Mouse (Mus musculus) kidney, postnatal 0 days (tissue): ENCODE measurements at regions not wholly inside any gene's neighbourhood (a gene's known extent, or its start where the extent isn't known, plus 50 kb on each side); places are given as distances from the start of the nearest gene placed in this dataset.

Experiments
- ATAC-seq: fragments of 200-750 bp; cut with Nextera tagmentation; replicated peaks from 2 replicates; pipeline ENCODE4 v1.8.0; 2017; ENCODE audit warnings: low read depth, moderate number of reproducible peaks, moderate TSS enrichment, moderate library complexity; ENCODE audit not compliant: low FRiP score
- DNase-seq: peaks from one replicate; pipeline ENCODE4 v3.0.0-alpha.2; 2016; ENCODE audit warnings: low spot score
- H3K27ac ChIP-seq: fragments of 300-500 bp; sonication (generic); 2 replicates; pipeline ENCODE4 v1.5.1; 2014; ENCODE audit warnings: mild to moderate bottlenecking
- H3K27me3 ChIP-seq: fragments of 300-500 bp; sonication (generic); 2 replicates; pipeline ENCODE4 v1.6.1; 2014; ENCODE audit warnings: low read length, mixed read lengths; ENCODE audit not compliant: insufficient read depth
- H3K36me3 ChIP-seq: fragments of 300-500 bp; sonication (generic); 2 replicates; pipeline ENCODE4 v1.6.1; 2014; ENCODE audit warnings: low read length, mixed read lengths; ENCODE audit not compliant: insufficient read depth
- H3K4me1 ChIP-seq: fragments of 300-500 bp; sonication (generic); replicated peaks from 2 replicates; pipeline ENCODE4 v1.6.1; 2014; ENCODE audit warnings: antibody characterized with exemption, low read length, mixed read lengths; ENCODE audit not compliant: insufficient read depth
- H3K4me2 ChIP-seq: fragments of 300-500 bp; sonication (generic); 2 replicates; pipeline ENCODE4 v1.6.1; 2014; ENCODE audit warnings: mild to moderate bottlenecking, low read length, moderate library complexity, mixed read lengths
- H3K4me3 ChIP-seq: fragments of 300-500 bp; sonication (generic); replicated peaks from 2 replicates; pipeline ENCODE4 v1.5.1; 2014; ENCODE audit warnings: low read depth, low read length
- H3K9ac ChIP-seq: fragments of 300-500 bp; sonication (generic); 2 replicates; pipeline ENCODE4 v1.6.1; 2014; ENCODE audit warnings: low read depth, low read length
- H3K9me3 ChIP-seq: fragments of 300-500 bp; sonication (generic); replicated peaks from 2 replicates; pipeline ENCODE4 v1.6.1; 2016; ENCODE audit warnings: low read length, inconsistent platforms, mixed read lengths
- CTCF ChIP-seq: IDR thresholded peaks from 2 replicates; pipeline ENCODE4 v1.5.1; 2016; ENCODE audit warnings: antibody characterized with exemption, low read depth, mild to moderate bottlenecking, moderate library complexity
- WGBS: fragments of 180-500 bp; shearing (Covaris S2); extraction: QIAGEN DNeasy Blood & Tissue Kit; methylation state at CpG from one replicate; pipeline ENCODE4 v1.1.7; 2014; 5-methylcytosine and 5-hydroxymethylcytosine counted together

- H3K36me3 ChIP-seq = no peaks in the 10 kb centered on the region
- peak; percentile 83 for ATAC-seq
- H3K4me3 ChIP-seq = no peak overlapping the region
- H3K4me1 ChIP-seq = peaks cover 8% of the 10 kb centered on the region; the same call in 1 of the 2 replicates
- no peaks in the 10 kb centered on the region for H3K9me3 ChIP-seq
- TF ChIP-seq CTCF = no peak
- DNase-seq = peak; percentile 91
- no peak overlapping the region; the same call in 1 of the 2 replicates for H3K4me2 ChIP-seq
- 13% methylated on average over 16 of the region's 16 CpGs for WGBS
- H3K27ac ChIP-seq = peak overlapping the region; percentile 63; the same call in 1 of the 2 replicates
- H3K27me3 ChIP-seq = no peaks in the 10 kb centered on the region
- no peak overlapping the region for H3K9ac ChIP-seq
Measured at GRCm38 (mm10) chr13:32518611-32519344, 180.2 kb upstream of the Gmds start.

GRCm38 (mm10) chr13:32517514-32517913 lies 179.0 kb upstream of the Gmds start:
- H3K4me1 ChIP-seq = peaks cover 8% of the 10 kb centered on the region; the same call in 1 of the 2 replicates
- WGBS = 17% methylated on average over 8 of the region's 8 CpGs
- DNase-seq (peak; percentile 54), ATAC-seq (peak; percentile 76; the same call in 1 of the 2 replicates)
- no peak overlapping the region for H3K27ac ChIP-seq
- TF ChIP-seq CTCF = no peak
- no peak overlapping the region for H3K9ac ChIP-seq
- H3K4me3 ChIP-seq = no peak overlapping the region
- H3K4me2 ChIP-seq = no peak overlapping the region
- H3K36me3 ChIP-seq = no peaks in the 10 kb centered on the region
- H3K27me3 ChIP-seq = no peaks in the 10 kb centered on the region
- no peaks in the 10 kb centered on the region for H3K9me3 ChIP-seq

GRCm38 (mm10) chr13:32509231-32510023 lies 170.9 kb upstream of the Gmds start:
- Histone ChIP-seq H3K4me3 (no peak overlapping the region), H3K9me3 (no peaks in the 10 kb centered on the region), H3K4me2 (no peak overlapping the region), H3K27me3 (no peaks in the 10 kb centered on the region), H3K9ac (no peak overlapping the region), H3K27ac (no peak overlapping the region), H3K4me1 (no peaks in the 10 kb centered on the region), H3K36me3 (no peaks in the 10 kb centered on the region)
- TF ChIP-seq CTCF = no peak
- DNase-seq (no peak), ATAC-seq (no peak)
- 60% methylated on average over 5 of the region's 5 CpGs for WGBS

DNA sequence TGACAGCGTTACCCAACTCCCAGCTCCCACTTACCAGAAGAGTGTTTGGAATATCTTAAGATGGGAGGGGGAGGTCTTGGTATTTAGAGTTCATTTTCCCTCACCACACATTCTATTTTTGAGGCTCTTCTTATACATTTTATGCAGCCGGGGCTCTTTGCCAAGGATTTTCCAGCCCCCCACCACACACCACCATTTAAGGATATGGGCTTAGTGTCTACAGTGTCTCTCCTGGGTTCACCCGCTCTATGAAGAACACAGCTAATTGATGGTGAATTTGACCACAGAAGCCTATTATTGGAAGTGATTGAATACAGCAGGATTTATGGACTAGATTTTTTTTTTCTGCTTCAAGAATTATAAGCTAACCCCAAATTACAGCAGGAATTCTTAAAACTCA lies 169.9 kb upstream of the Gmds start:
- H3K27ac ChIP-seq = 0 out of 2 replicates have a peak overlapping the region, but pooled peaks have one; percentile 3
- no peaks in the 10 kb centered on the region for H3K27me3 ChIP-seq
- no peaks in the 10 kb centered on the region for H3K4me1 ChIP-seq
- no peak for DNase-seq
- no peaks in the 10 kb centered on the region for H3K9me3 ChIP-seq
- H3K4me3 ChIP-seq = no peak overlapping the region
- no peaks in the 10 kb centered on the region for H3K36me3 ChIP-seq
- no peak for ATAC-seq
- no peak overlapping the region for H3K9ac ChIP-seq
- TF ChIP-seq CTCF = no peak
- WGBS = 71% methylated on average over 3 of the region's 3 CpGs
- H3K4me2 ChIP-seq = no peak overlapping the region

DNA sequence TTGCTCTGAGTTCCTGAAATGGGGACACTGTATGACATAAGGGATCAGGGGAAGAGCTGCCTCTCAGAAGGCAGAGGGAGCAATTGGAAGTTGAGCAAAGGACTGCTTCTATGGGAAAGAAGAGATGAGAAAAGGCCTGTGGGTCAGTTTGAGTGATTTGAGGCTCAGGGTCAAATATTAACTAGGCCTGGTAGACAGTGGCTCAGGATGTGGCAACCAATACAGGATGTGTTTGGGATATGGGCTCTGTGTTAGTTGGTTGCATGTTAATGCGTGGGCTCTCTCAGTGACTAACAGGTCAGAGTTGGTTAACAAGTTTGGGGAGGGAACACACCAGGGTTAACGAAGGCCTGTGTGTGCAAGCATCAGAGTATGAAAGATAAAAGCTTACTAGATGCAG lies 169.3 kb upstream of the Gmds start:
- no peak for ATAC-seq

DNA sequence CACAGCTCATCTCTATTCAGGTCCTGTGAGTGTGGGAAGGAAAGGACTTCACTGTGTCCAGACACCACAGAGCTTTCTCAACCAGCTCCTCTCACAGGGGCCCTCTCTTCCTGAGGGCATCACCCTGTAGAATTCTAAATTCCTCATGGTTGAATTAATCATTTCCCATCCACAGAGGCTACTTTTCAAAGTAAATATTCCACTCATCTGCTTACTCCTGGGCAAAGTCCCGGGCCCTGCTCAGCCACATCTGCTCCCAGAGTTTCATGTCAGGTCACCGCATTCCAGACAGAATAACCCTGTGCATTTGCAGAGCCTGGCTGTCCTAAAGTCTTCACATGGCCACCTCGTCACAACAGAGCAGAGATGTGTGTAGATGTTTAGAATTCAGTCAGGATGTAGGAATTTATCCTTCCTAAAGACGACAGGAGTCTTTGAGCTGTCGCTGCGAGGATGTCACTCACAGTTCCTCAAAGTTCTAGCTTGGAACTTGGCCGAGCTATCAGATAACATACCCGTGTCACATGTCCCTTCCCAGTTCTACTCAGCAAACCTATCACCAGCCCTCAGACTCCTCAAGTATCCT lies 159.8 kb upstream of the Gmds start:
- Histone ChIP-seq H3K4me1 (peaks cover 7% of the 10 kb centered on the region; the same call in 1 of the 2 replicates), H3K27ac (0 out of 2 replicates have a peak overlapping the region, but pooled peaks have one; percentile 10), H3K9ac (no peak overlapping the region), H3K27me3 (no peaks in the 10 kb centered on the region; the same call in 1 of the 2 replicates), H3K4me3 (no peak overlapping the region), H3K36me3 (no peaks in the 10 kb centered on the region), H3K4me2 (no peak overlapping the region), H3K9me3 (no peaks in the 10 kb centered on the region)
- WGBS = 45% methylated on average over 8 of the region's 8 CpGs
- TF ChIP-seq CTCF = no peak
- DNase-seq = peak; percentile 33
- ATAC-seq = peak; percentile 78

More for the DNA sequence above, 169.3 kb upstream of the Gmds start:
- TF ChIP-seq CTCF = no peak
- no peak overlapping the region for H3K4me3 ChIP-seq
- 0 out of 2 replicates have a peak overlapping the region, but pooled peaks have one; percentile 3 for H3K27ac ChIP-seq
- no peaks in the 10 kb centered on the region for H3K27me3 ChIP-seq
- H3K4me1 ChIP-seq = no peaks in the 10 kb centered on the region
- no peak overlapping the region for H3K4me2 ChIP-seq
- no peak overlapping the region for H3K9ac ChIP-seq
- no peaks in the 10 kb centered on the region for H3K36me3 ChIP-seq
- H3K9me3 ChIP-seq = no peaks in the 10 kb centered on the region
- WGBS = 62% methylated on average over 2 of the region's 2 CpGs
- DNase-seq = no peak
